Mouse (Mus musculus) large intestine, adult 2 months (tissue): ENCODE data around the gene Cmss1. TPM values are rescaled to one million over a fixed set of nuclear protein-coding genes. Genes with fewer than 3 reads are reported as not detected.

ENCODE experiments used
- DNase-seq: peaks from one replicate; pipeline ENCODE4 v3.0.0-alpha.2; 2012; ENCODE audit warnings: low read depth, low spot score
- WGBS: fragments of 180-500 bp; shearing (Covaris S2); methylation state at CpG from one replicate; pipeline ENCODE4 v1.1.7; 2018; 5-methylcytosine and 5-hydroxymethylcytosine counted together
- polyA plus RNA-seq: library from polyadenylated mRNA; depleted of rRNA; stranded (reverse); fragments of >200 nt; gene quantifications from 2 replicates; pipeline ENCODE4 v1.2.3, GENCODE M21; 2012; rRNA removed

Gene Cmss1
- polyA plus RNA-seq, 1 experiment: 8.0 TPM

DNA sequence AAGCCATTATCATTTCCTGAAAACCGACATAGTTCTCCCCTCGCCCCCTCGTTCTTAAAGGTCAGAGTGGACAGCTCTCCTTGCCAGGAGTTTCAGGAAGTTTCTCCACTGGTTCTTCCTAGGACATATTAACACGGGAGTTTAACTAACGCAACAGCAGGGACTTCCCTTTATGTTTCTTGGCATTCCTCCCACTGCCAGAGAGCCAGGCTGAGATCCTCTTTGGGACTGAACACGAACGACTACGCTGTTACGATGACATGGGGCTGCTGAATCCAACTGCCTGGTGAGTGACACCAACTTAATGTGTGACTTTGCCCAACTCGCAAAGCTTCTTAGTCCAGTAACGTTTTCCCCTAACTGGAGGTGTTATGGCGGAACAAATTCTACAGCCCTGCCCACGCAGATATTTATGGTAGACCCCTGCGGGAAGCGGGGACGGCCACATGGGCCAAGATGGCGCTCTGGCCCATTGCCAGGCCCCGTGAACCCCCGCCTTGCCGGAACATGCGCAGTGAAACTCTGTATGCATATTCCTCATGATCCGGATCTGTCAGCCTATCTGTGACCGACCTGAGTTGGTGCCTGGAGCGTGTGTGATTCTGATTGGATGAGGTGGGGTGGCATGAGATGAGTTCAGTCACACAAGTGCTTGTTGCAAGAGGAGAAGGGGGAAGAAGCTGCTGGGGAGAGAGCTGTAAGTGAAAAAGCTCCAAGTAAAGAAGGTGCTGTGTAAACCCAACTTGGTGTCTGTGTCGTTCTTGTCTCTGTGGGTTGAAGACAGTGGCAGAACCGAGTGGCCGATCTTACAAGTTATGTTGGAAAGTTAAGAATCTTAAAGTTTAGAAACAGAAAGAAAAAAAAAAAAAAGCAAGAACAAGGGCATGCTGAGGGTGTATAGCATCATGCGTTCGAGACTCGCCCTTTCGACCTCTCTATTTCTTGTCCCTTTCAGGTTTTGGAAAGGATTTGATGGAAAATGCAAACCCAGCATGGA, 326.1 kb downstream of the Cmss1 start:
- DNase-seq: no peak

DNA sequence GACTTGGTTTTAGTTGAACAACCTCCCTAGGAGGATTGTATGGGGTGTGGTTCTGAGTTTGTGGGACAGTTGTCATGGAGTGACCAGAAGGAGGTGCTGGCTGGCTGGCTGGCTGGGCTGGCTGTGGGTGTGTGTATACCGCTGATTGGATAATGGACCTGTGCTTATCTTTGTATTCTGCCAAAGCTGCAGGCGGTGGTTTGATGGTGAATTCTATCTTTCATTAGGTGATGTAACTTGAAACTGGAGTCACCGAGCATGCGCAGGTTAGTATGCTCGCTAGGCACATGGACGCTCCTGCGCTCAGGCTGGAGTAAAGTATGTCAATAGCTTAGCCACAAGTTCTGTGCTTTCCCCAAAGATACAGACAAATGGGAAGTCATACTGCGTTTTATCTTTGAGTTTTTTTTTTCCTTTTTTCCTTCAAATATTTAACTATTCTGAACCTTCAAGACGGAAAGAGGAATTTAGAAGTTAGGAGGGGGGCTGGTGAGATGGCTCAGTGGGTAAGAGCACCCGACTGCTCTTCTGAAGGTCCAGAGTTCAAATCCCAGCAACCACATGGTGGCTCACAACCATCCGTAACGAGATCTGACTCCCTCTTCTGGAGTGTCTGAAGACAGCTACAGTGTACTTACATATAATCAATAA, 327.6 kb downstream of the Cmss1 start:
- 87% methylated on average over 12 of the region's 12 CpGs for whole genome bisulfite sequencing
- no peak for DNase-seq

More for the DNA sequence above, 326.1 kb downstream of the Cmss1 start:
- 80% methylated on average over 31 of the region's 31 CpGs for WGBS

DNA sequence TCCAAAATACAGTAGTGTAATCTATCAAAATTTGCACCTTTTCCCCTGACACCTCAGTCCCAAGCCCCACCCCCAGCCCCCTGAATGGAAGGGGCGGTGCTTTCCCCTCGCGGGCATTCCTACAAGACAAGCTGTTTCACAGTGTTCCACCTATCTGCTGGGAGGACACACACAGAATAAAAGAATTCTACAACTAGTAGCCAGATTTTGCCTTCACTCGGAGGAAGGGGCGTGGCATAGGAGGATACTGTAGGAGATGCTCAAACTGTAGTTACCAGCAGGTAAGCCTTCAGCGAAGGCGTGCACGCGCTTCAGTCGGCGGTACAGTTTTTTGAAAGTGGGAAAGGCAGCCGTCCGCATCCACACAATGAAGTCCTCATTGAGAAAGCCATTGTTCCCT, 336.9 kb downstream of the Cmss1 start:
- no peak for DNase-seq
- WGBS: 90% methylated on average over 13 of the region's 13 CpGs

DNA sequence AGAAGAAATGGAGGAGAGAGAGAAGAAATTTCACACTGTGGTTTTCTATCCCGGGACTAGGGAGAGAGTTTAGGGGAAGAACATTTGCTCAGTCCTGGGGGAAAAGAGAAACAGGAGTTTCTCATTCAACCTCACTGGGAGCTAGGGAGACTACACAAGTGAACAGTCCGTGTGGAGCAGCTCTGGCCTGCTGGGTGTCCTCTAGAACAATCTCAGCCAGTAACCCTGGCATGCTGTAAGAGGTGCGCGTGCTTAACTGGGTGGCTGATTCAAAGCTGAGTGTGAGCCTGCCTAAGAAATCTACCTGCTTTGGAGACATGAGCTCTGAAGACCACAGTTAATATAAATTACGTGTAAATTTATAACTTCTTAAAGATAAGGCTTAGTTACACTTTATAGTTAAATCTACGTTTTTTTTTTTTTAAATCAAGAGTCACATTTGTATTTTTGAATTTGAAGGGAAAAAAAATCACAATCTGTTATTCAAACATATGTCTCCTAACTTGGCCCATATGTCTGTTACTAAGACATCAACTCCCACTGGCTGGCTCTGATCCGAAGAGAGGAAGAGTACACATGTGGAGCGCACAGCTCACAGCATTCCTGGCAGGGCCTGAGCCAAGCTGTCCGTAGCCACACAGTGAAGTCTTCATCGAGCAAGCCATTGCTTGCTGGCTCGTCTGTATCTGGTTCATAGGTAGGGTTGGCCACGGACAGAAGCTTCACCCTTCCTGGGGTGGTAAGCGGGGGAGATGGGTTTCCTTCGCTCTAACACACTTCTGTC, 338.4 kb downstream of the Cmss1 start:
- no peak for DNase-seq
- WGBS: 78% methylated on average over 14 of the region's 14 CpGs

DNA sequence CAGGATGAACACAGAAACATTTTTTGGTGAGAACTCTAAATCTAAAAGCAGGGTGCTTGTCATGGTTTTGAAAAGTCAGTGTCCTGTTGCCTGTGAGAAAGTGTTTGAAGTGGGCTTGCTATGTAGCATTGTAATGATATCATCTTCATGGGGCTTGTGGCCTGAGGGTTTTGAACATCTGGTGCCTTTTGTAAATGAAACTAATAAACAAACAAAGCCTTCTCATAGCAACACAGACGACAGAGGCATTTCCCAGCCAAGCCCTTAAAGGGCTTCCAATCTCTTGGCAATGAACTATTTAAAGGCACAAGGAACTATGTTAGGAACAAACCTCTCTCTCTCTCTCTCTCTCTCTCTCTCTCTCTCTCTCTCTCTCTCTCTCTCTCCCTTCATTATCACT, 339.6 kb downstream of the Cmss1 start:
- no peak for DNase-seq
- 3% methylated on average over 1 of the region's 1 CpGs for WGBS

GRCm38 (mm10) chr16:57260152-57260551, 346.5 kb downstream of the Cmss1 start:
- DNase-seq: no peak
- 77% methylated on average over 10 of the region's 10 CpGs for WGBS

DNA sequence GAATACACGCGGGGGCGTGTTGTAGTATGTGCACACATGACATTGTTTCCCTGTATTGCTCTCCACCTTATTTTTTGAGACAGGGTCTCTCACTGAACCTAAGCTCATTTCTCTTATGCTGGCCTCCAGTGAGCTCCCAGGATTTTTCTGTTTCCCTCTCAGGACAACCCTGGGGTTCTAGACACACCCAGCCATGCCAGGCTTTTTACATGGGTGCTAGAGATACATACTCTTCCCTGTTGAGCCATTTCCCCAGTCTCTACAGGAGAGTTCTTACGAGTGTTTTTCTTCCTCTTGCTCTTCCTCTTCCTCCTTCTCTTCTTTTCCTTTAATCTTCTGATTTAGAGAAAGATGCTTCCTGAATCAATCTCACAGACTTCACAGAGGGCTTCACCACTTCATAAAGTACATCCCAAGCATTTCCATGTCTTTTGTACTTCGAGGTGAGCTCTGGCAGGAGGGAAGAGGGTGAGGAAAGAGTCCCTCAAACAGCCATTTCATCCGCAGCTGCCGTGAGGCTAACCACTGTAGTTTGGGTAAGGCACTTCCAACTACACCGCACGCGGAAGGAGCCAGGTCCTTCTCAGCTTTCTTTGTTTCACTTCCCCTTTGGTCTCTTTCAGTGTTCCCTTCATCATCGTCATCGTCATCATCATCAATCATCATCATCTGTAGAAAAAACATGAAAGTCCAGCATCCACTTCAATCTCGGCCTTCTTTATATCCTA, 347.1 kb downstream of the Cmss1 start:
- no peak for DNase-seq
- 79% methylated on average over 13 of the region's 13 CpGs for WGBS

Other genes starting within 250 kb of the Cmss1 start
- gene Col8a1, start 147.9 kb upstream of the Cmss1 start, polyA plus RNA-seq: 0.38 and 1.2 TPM in 2 replicates